Mouse (Mus musculus) lung, postnatal 10 days (tissue): ENCODE measurements around the gene Kank2.

Source experiments
- DNase-seq: peaks from one replicate; pipeline ENCODE4 v3.0.0; 2021

Gene Kank2

GRCm38 (mm10) chr9:21748491-21748890 lies 50.1 kb downstream of the Kank2 start:
- no peak for DNase-seq

GRCm38 (mm10) chr9:21748033-21748432 lies 50.5 kb downstream of the Kank2 start:
- peak; percentile 87 for DNase-seq

DNA sequence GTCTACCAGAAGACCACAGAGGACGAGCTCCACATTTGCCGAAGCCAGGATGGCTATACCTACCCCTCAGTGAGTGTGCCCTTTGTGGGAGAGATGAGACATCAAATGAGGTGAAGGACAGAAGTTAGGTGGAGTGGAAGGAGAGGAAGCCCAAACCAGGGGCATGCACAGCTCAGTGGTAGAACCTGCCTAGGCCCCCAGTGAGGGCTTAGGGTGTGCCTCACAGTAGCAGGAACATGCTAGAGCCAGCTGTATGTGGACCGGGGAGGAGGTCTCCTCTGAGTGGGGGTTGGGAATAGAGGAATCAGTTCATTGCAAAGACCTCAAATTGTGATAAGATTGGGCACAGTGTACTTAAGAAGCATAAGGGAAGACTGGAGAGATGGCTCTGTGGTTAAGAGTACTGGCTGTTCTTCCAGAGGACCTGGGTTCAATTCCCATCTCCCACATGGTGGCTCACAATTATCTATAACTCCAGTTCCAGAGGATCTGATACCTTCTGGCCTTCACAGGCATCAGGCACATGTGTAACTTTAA lies 51.2 kb downstream of the Kank2 start:
- no peak for DNase-seq

GRCm38 (mm10) chr9:21741514-21741913 lies 57.0 kb downstream of the Kank2 start:
- no peak for DNase-seq

DNA sequence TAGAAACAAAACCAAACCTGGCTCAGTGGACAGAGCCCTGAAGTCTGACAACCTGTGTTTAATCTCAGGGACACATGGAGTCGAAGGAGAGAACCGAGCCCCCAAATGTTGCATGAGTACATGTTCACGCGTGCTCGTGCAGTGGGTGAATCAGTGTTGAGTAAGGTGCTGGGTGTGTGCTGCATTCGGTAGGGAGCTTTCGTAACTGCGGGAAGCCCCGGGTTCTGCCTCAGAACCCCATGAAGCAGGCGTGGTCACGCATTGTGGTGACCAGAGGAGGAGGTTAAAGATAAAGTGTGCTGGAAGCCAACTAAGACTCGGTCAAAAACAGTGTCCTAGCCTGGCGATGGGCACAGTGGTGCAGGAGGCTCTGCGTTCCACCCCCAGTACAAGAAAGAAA lies 58.1 kb downstream of the Kank2 start:
- DNase-seq: no peak

- DNase-seq: no peak
Measured at GRCm38 (mm10) chr9:21738776-21739175, 59.8 kb downstream of the Kank2 start.

GRCm38 (mm10) chr9:21737188-21737587 lies 61.4 kb downstream of the Kank2 start:
- no peak for DNase-seq

DNA sequence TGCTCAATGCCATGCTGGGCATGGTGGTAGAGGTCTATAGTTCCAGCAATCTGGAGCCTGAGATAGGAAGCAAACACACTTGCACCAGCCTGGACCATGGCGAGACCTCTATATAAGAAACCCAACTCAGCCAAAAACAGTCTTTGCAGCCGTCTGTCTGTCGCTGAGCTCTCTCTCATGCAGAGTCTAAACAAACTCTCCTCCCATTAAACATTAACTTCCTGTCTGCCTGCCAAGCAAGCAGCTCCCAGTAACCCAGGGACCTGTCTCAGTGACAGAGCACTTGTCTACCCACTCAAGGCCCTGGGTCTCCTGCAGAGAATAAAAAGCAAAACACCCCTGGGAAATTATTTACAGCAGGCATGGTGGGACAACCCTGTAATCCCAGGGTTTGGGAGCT lies 62.0 kb downstream of the Kank2 start:
- peak; percentile 68 for DNase-seq

- DNase-seq: no peak
Measured at GRCm38 (mm10) chr9:21735126-21735525, 63.4 kb downstream of the Kank2 start.

DNA sequence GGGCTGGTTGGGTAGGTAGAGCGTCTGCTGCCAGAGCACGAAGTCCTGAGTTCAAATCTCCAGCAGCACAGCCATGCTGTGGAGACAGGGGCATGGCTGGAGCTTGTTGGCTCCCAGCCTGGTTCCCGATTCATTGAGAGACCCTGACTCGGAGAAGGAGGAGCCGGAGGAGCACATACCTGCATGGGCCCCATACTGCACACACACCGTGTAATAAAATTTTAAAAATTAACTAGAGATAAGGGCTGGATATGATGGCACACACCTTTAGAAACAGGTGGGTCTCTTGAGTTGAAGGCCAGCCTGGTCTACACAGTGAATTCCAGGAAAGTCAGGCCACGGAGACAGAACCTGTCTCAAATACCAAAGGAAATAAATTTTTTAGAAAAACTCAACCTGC lies 64.6 kb downstream of the Kank2 start:
- no peak for DNase-seq

GRCm38 (mm10) chr9:21733446-21733845 lies 65.1 kb downstream of the Kank2 start:
- DNase-seq: no peak

- no peak for DNase-seq
Measured at GRCm38 (mm10) chr9:21732288-21732687, 66.3 kb downstream of the Kank2 start.

DNA sequence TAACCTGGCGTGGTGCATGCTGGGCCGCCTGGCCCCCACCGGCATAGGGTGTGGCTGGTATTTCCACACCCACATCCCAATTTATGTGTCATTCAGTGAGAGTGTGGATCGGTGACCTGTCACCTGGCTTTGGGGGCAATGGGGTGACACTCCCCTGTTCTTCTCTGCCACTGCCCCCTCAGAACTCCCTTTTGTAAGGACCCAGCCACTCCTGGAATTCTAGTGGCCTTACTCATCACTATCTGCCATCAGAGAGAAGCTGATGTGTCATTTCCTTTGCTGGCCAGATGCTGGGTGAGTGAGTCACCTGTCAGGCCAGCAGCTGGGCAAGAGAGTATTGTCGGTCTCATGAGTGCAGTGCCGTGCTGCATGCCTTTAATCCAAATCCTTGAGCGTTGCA lies 69.3 kb downstream of the Kank2 start:
- no peak for DNase-seq

GRCm38 (mm10) chr9:21728261-21728832 lies 70.2 kb downstream of the Kank2 start:
- no peak for DNase-seq

GRCm38 (mm10) chr9:21726218-21726975 lies 72.1 kb downstream of the Kank2 start:
- no peak for DNase-seq

GRCm38 (mm10) chr9:21725224-21726121 lies 73.1 kb downstream of the Kank2 start:
- no peak for DNase-seq

- peak; percentile 96 for DNase-seq
Measured at GRCm38 (mm10) chr9:21724147-21724536, 74.4 kb downstream of the Kank2 start.

GRCm38 (mm10) chr9:21723377-21724146 lies 75.0 kb downstream of the Kank2 start, which contains the start of gene Ldlr:
Gene Ldlr (plus strand): TSS chr9:21723483.
- DNase-seq: peak; percentile 97

- DNase-seq: no peak
Measured at GRCm38 (mm10) chr9:21721036-21721435, 77.5 kb downstream of the Kank2 start.

GRCm38 (mm10) chr9:21717015-21717414 lies 81.5 kb downstream of the Kank2 start:
- DNase-seq: no peak
